Mouse (Mus musculus): ENCODE results near the gene B3galt6.

DNA sequence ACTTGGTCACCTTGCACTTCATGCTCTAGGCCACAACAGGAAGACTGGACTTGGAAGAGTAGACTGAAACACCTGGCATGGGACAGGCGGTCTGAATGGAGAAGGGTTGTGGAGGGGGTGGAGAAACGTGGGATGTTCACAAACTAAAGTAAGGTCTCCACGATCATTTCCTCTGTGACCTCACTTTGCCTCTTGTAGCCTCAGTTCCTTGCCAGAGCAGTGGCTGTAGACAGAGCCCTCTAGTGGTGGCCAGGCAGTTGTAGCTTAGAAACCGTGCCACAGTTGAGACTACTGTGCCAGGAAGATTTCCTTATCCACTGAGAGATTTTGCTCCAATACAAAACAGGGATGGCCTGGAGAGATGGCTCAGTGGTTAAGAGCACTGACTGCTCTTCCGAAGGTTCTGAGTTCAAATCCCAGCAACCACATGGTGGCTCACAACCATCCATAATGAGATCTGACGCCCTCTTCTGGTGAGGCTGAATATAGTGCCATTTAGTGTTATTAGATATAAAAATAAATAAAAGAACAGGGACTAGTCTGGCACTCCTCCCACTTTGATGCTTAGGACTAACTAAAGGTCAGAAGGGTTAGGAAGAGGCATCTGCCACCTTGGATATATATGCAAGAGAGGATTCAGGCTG lies 41.1 kb upstream of the B3galt6 start:
- TF ChIP-seq MEF2A (IDR thresholded peaks at IDR 0.05; ENCODE audit: borderline replicate concordance, low read depth, low read length) (no peak), CHD1 (IDR thresholded peaks at IDR 0.05; ENCODE audit: low read depth, low read length) (no peak)

All from CH12.LX (cell line).